Mouse (Mus musculus) liver, embryonic 14.5 days (tissue): ENCODE measurements at regions not wholly inside any gene's neighbourhood (a gene's known extent, or its start where the extent isn't known, plus 50 kb on each side); places are given as distances from the start of the nearest gene placed in this dataset.

ENCODE experiments used
- CTCF ChIP-seq: IDR thresholded peaks from 2 replicates; pipeline ENCODE4 v1.5.1; 2016; ENCODE audit warnings: antibody characterized with exemption, low read depth, control low read depth
- EP300 ChIP-seq: IDR thresholded peaks from 2 replicates; pipeline ENCODE4 v1.6.1; 2016; ENCODE audit warnings: antibody characterized with exemption, low read depth

GRCm38 (mm10) chr11:20908471-20908870 is 77.6 kb upstream of the Lgalsl start:
- TF ChIP-seq CTCF (no peak), EP300 (no peak)
